Mouse (Mus musculus): ENCODE measurements around the gene Misp. TPM values are rescaled to one million over a fixed set of nuclear protein-coding genes. Genes with fewer than 3 reads are reported as not detected.

The Misp gene
- polyA plus RNA-seq (2016; fragmentation: Nextera tagmentation; extraction: Ambion mirVana) = 2.0 and 3.1 TPM in 2 replicates

DNA sequence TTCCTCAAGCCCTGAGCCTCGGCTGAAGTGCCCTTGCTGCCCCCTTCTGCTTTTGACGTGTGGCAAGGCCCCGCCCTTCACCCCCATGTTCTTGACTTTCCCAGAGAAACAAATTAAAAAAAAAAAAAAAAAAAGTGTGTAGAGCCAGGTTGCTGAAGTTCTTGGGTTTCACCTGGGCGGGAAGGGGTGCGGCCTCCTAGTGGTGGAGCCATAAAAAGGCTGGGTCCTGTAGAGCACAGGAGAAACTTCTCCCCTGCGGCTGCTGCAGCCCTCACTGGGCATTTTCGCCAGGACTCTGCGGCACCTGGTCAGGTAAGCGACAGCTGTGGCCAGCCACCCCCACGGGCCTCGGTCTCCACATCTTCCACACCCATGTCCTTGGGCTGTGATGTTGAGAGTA lies at the start of gene Misp:
Misp (plus strand) TSS at position 208 of the 400 bp plus-strand sequence.
- no peaks in the 10 kb centered on the region for H3K27me3 ChIP-seq
- ATAC-seq (ENCODE audit: insufficient number of reproducible peaks, insufficient read depth, low FRiP score, low TSS enrichment) = no peak
- WGBS = 59% methylated on average over 11 of the region's 11 CpGs
- H3K9ac ChIP-seq = no peak within 1 kb of the TSS
- peaks cover 15% of the 10 kb centered on the region for H3K4me1 ChIP-seq
- no peak within 1 kb of the TSS for H3K27ac ChIP-seq
- H3K4me3 ChIP-seq = no peak within 1 kb of the TSS
- H3K36me3 ChIP-seq = peaks cover 35% of the 10 kb centered on the region
- no peak within 1 kb of the TSS for H3K4me2 ChIP-seq (replicated peaks)
- H3K9me3 ChIP-seq = no peaks in the 10 kb centered on the region; the same call in 1 of the 2 replicates

DNA sequence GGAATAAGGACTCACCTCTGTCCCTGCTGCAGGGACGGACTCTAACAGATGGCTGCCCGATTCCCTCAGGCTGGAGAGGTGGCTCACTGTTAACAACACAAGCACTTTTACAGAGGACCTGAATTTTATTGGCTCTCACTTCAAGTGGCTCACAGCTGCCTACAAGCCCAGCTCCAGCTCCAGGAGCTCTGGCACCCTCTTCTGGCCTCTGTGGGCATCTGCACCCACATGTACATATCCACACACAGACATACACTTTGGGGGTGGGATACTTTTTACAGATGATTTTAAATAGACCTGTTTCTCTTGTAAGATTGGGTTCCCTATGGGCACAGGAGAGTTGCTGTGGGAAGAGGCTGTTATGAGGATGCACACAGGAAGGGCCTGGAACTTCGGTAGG lies 48.5 kb upstream of the Misp start:
- no peaks in the 10 kb centered on the region for H3K9me3 ChIP-seq
- no peak overlapping the region for H3K4me2 ChIP-seq (replicated peaks)
- WGBS = 91% methylated on average over 3 of the region's 3 CpGs

DNA sequence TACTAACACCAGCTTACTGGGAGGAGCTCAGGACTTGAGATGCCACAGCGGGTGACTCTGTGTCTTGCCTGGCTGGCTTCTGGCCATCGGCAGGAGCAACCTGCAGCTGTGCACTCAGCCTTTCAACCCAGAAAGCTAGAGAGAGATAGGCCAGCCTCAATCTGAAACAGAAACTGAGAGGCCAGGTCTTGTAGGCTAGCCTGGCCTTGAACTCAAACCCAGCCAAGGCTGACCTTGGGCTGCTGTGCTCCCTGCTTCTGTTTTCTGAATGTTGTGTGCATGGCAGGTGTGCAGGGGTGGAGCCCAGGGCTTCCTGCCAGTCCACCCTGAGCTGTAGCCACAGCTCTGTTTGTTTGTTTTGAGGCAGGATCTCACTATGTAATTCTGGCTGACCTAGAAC lies 47.6 kb upstream of the Misp start:
- H3K9me3 ChIP-seq = no peaks in the 10 kb centered on the region
- 83% methylated on average over 2 of the region's 2 CpGs for WGBS
- H3K36me3 ChIP-seq = no peaks in the 10 kb centered on the region
- no peak overlapping the region for H3K27ac ChIP-seq
- H3K4me1 ChIP-seq = peaks cover 12% of the 10 kb centered on the region
- H3K4me3 ChIP-seq = no peak overlapping the region
- H3K27me3 ChIP-seq = peaks cover 10% of the 10 kb centered on the region
- no peak overlapping the region for H3K4me2 ChIP-seq (replicated peaks)
- H3K9ac ChIP-seq = no peak overlapping the region
- no peak for ATAC-seq (ENCODE audit: insufficient number of reproducible peaks, insufficient read depth, low FRiP score, low TSS enrichment)

More for the DNA sequence above, 48.5 kb upstream of the Misp start:
- no peak overlapping the region for H3K27ac ChIP-seq
- peaks cover 1% of the 10 kb centered on the region for H3K27me3 ChIP-seq
- no peak overlapping the region for H3K9ac ChIP-seq
- H3K4me1 ChIP-seq = peaks cover 10% of the 10 kb centered on the region
- ATAC-seq (ENCODE audit: insufficient number of reproducible peaks, insufficient read depth, low FRiP score, low TSS enrichment) = no peak
- H3K4me3 ChIP-seq = no peak overlapping the region
- H3K36me3 ChIP-seq = no peaks in the 10 kb centered on the region

DNA sequence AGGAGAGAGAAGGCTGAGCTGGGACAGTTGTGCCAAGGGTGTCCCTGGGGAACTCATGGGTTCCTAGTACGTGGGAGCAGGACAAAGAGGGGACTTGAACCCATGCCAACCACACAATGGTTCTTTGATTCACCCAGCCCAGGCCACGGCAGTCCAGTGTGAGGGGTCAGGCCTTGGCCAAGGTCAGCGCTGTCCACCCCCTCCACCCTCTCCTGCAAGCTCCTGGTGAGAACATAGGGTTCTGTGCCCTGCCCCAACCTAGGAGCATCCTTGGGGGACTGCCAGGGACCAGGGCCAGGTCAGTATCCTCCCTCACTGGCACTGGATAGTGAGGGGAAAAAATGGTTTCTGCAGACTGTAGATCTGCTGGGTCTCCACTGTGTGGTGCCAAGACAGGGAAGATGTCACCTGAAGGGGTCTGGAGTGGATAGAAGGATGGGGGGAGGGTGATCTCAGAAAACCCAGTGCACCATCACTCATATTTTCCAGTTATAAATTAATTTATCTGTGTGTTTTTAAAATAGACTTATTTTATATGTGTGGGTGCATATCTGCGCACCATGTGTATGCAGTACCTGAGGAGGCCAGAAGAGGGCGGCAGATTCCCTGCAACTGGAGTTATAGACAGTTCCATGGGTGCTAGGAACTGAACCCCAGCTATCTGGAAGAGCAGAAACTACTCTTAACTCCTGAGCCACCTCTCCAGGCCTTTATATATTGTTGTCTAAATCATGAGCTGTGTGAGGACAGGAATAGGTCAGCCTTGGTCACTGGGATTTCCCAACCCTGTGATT lies 46.1 kb upstream of the Misp start:
- Histone ChIP-seq H3K4me1 (peaks cover 11% of the 10 kb centered on the region), H3K4me2 (replicated peaks) (no peak overlapping the region), H3K27me3 (peaks cover 24% of the 10 kb centered on the region), H3K36me3 (no peaks in the 10 kb centered on the region), H3K27ac (no peak overlapping the region), H3K9me3 (no peaks in the 10 kb centered on the region), H3K9ac (no peak overlapping the region), H3K4me3 (no peak overlapping the region)
- 63% methylated on average over 5 of the region's 5 CpGs for whole genome bisulfite sequencing
- ATAC-seq (ENCODE audit: insufficient number of reproducible peaks, insufficient read depth, low FRiP score, low TSS enrichment) = no peak

DNA sequence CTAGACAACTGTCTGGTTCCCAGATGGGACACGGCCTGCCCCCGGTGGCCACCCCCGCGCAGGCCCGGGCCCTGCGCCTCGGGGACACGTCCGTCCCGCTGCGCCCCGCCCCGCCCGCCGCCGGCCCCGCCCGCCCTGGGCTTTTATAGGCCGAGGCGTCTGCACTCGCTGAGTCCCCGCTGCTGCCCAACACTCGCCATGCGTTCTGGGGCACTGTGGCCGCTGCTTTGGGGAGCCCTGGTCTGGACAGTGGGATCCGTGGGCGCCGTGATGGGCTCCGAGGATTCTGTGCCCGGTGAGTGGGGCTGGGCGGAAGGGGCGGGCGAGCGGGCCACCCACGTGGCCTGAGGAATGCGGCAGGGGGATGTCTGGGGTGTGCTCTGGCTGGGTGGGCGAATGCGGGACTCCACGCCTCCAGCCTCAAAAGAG lies 43.7 kb upstream of the Misp start, which contains the start of gene Fstl3:
Fstl3 (plus strand) TSS at position 170 of the 429 bp plus-strand sequence.
- H3K4me1 ChIP-seq = peaks cover 24% of the 10 kb centered on the region
- peaks cover 36% of the 10 kb centered on the region for H3K27me3 ChIP-seq
- no peak for ATAC-seq (ENCODE audit: insufficient number of reproducible peaks, insufficient read depth, low FRiP score, low TSS enrichment)

DNA sequence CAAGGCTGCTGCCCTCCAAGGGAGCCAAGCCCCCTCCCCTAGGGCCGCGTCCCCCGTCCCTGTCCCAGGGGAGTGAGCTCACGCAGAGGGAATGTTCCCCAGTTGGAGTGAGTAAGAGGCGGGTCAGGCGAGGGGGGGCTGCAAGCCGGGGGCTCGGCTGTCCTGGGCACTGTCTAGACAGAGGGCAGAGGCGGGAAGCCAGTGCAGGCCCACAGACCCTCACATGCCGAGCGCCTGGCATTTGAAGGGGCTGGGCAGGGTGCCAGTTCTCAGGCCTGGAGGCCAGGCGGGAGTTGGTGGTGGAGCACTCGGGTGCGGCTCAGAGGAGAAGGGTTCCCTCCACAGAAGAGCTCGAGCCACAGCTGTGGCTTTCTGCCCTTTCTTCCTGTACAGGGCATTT lies 42.8 kb upstream of the Misp start:
- WGBS = 9% methylated on average over 15 of the region's 15 CpGs
- Histone ChIP-seq H3K4me2 (replicated peaks) (peak overlapping the region; percentile 70), H3K27ac (no peak overlapping the region), H3K4me3 (0 out of 2 replicates have a peak overlapping the region, but pooled peaks have one; percentile 10), H3K4me1 (peaks cover 24% of the 10 kb centered on the region), H3K9ac (peak overlapping the region; percentile 11; the same call in 1 of the 2 replicates), H3K9me3 (no peaks in the 10 kb centered on the region), H3K36me3 (no peaks in the 10 kb centered on the region), H3K27me3 (peaks cover 39% of the 10 kb centered on the region)
- ATAC-seq (ENCODE audit: insufficient number of reproducible peaks, insufficient read depth, low FRiP score, low TSS enrichment) = no peak

More for the DNA sequence above, 43.7 kb upstream of the Misp start, which contains the start of gene Fstl3:
- Histone ChIP-seq H3K36me3 (no peaks in the 10 kb centered on the region), H3K9ac (peak within 1 kb of the TSS; percentile 45), H3K27ac (no peak within 1 kb of the TSS), H3K4me2 (replicated peaks) (peak within 1 kb of the TSS; percentile 70), H3K9me3 (no peaks in the 10 kb centered on the region), H3K4me3 (peak within 1 kb of the TSS; percentile 37)
- WGBS = 1% methylated on average over 39 of the region's 39 CpGs

DNA sequence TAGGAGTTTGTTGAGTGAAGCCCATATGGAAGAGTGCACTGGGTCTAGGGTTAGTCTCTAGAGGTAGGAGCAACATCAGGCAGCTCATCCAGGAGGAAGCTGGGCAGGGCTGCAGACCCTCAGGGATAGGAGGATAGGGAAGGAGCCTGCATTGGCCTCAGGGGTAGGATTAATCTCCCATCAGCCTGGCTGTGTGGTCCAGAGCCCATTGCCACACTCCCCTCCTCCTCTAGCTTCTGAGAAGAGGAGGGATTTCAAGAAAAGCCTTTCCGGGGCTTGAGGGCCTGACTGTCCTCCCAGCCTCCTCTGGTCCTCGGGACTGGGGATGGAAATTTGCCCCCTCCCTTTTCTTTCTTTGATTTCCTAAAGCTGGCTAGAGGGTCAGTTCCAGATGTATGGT lies 41.6 kb upstream of the Misp start:
- peaks cover 39% of the 10 kb centered on the region for H3K27me3 ChIP-seq
- H3K27ac ChIP-seq = no peak overlapping the region

DNA sequence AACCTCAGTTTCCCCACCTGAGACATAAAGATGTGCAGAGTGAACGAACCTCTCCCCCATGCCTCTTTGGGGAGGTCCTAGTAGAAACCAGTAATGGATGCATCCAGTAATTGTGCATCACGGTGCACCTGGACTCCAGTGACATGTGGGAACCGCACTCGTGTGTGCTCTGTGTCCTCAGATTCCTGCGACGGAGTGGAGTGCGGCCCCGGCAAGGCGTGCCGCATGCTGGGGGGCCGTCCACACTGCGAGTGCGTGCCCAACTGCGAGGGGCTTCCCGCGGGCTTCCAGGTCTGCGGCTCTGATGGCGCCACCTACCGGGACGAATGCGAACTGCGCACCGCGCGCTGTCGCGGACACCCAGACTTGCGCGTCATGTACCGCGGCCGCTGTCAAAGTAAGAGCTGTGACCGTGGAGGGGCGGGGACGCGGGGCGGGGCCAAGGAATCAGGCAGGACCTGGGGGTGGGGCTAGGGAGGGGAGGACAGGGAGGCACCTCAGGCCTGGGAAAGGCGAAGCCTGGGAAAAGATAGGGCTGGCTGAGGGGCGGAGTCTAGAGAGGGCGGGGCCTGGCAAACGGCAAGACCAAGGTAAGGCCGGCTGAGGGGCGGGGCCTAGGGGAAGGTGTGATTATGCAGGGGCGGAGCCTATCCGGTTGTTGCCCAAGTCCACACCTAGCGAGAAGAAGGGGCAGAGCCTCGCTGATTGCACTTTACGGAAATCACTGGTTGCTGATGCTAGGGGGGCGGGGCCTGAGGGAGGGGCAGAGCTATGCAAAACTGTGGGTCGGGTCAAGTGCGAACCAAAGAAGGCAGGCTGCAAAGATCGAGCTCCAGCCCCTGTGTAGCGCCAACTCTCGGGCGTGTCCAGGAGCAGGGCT lies 40.8 kb upstream of the Misp start:
- Histone ChIP-seq H3K27me3 (peaks cover 39% of the 10 kb centered on the region), H3K4me3 (peak overlapping the region; percentile 36), H3K4me2 (replicated peaks) (peak overlapping the region; percentile 73), H3K36me3 (no peaks in the 10 kb centered on the region), H3K4me1 (peaks cover 24% of the 10 kb centered on the region), H3K9me3 (no peaks in the 10 kb centered on the region), H3K27ac (0 out of 2 replicates have a peak overlapping the region, but pooled peaks have one; percentile 17), H3K9ac (0 out of 2 replicates have a peak overlapping the region, but pooled peaks have one; percentile 19)
- ATAC-seq (ENCODE audit: insufficient number of reproducible peaks, insufficient read depth, low FRiP score, low TSS enrichment) = peak; percentile 79
- 1% methylated on average over 45 of the region's 55 CpGs for WGBS

More for the DNA sequence above, 41.6 kb upstream of the Misp start:
- H3K9ac ChIP-seq = no peak overlapping the region
- H3K4me3 ChIP-seq = peak overlapping the region; percentile 36; the same call in 1 of the 2 replicates
- H3K9me3 ChIP-seq = no peaks in the 10 kb centered on the region
- no peak for ATAC-seq (ENCODE audit: insufficient number of reproducible peaks, insufficient read depth, low FRiP score, low TSS enrichment)
- 3% methylated on average over 2 of the region's 2 CpGs for WGBS
- H3K4me2 ChIP-seq (replicated peaks) = no peak overlapping the region
- H3K36me3 ChIP-seq = no peaks in the 10 kb centered on the region
- H3K4me1 ChIP-seq = peaks cover 24% of the 10 kb centered on the region

DNA sequence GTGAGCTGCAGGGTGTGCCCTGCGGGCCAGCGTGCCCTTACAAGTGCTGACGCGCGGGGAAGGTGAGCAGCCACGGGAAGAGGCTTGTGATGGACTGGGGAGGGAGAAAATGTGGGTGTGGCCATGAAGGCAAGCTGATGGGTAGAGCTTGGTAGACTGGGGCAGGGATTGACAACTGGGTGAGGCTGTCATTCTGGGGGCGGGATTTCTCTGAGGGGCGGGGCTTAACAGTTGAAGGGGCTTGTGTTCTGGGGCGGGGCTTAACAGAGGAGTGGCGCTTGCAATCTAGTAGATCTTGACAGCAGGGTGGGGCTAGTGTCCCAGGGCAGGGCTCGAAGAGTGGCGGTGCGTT lies 40.1 kb upstream of the Misp start:
- Histone ChIP-seq H3K27me3 (peaks cover 39% of the 10 kb centered on the region), H3K4me2 (replicated peaks) (peak overlapping the region; percentile 73), H3K4me1 (peaks cover 24% of the 10 kb centered on the region), H3K36me3 (no peaks in the 10 kb centered on the region), H3K9me3 (no peaks in the 10 kb centered on the region), H3K27ac (0 out of 2 replicates have a peak overlapping the region, but pooled peaks have one; percentile 17), H3K9ac (0 out of 2 replicates have a peak overlapping the region, but pooled peaks have one; percentile 19), H3K4me3 (peak overlapping the region; percentile 36)
- 2% methylated on average over 13 of the region's 13 CpGs for WGBS
- ATAC-seq (ENCODE audit: insufficient number of reproducible peaks, insufficient read depth, low FRiP score, low TSS enrichment) = no peak

DNA sequence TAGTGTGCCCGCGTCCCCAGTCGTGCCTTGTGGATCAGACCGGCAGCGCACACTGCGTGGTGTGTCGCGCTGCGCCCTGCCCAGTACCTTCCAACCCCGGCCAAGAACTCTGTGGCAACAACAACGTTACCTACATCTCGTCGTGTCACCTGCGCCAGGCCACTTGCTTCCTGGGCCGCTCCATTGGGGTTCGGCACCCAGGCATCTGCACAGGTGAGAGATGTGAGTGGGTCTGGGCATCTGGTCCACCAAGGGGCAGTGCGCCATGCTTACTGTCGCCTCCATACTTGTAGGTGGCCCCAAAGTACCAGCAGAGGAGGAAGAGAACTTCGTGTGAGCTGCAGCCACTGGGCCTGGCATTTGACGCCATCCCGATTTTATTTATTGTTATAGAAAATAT lies 39.6 kb upstream of the Misp start:
- H3K27ac ChIP-seq = no peak overlapping the region
- no peaks in the 10 kb centered on the region for H3K9me3 ChIP-seq
- peaks cover 24% of the 10 kb centered on the region for H3K4me1 ChIP-seq
- no peak overlapping the region for H3K9ac ChIP-seq
- no peak for ATAC-seq (ENCODE audit: insufficient number of reproducible peaks, insufficient read depth, low FRiP score, low TSS enrichment)
- H3K4me3 ChIP-seq = peak overlapping the region; percentile 36
- peaks cover 39% of the 10 kb centered on the region for H3K27me3 ChIP-seq
- H3K4me2 ChIP-seq (replicated peaks) = peak overlapping the region; percentile 73
- WGBS = 34% methylated on average over 21 of the region's 21 CpGs
- no peaks in the 10 kb centered on the region for H3K36me3 ChIP-seq

DNA sequence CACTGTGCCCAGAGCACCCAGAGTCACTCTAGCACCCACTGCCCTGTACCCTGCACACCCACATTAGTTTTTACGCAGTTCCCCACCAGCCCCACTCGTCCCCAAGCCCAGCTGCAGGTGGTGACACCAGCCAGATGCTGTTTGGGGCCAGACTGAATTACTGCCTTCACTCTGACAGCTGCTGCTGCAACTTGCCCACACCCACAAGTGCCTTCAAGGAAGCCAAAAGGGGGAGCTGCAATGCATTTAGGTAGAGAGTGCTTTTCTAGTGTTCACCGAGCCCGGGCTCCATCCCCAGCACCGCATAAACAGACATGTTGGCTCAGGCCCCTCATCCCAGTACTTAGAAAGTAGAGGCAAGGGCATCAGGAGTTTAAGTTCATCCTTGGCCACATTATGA lies 38.8 kb upstream of the Misp start:
- Histone ChIP-seq H3K4me3 (no peak overlapping the region), H3K9me3 (no peaks in the 10 kb centered on the region), H3K9ac (no peak overlapping the region), H3K4me2 (replicated peaks) (no peak overlapping the region), H3K4me1 (peaks cover 24% of the 10 kb centered on the region), H3K27ac (no peak overlapping the region), H3K27me3 (peaks cover 39% of the 10 kb centered on the region), H3K36me3 (no peaks in the 10 kb centered on the region)
- 52% methylated on average over 5 of the region's 5 CpGs for WGBS
- no peak for ATAC-seq (ENCODE audit: insufficient number of reproducible peaks, insufficient read depth, low FRiP score, low TSS enrichment)
